11 mouse cellular contexts compared by ENCODE assay signal in the genomic region with DNA sequence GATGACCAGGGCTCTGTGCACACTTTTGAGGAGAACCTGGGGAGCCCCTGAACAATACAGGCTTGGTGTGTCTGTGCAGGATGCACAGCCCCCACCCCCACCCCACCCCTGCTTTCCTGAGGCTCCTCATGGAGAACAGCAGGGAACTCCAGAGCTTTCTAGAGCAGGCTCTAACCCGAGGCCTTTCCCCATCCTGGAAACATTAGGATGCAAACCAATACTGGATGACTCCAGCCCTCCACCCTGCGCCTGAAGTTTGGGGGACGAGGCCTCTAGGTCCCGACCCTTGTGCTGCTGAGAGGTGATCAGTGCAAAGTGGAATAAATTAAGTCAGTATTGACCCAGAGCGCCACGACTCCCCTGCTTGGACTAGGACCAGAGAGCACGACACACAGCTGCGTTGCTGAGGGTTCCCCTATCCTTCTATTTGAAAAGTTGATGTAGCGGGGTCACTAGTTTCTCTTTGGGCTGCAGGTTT. TPM values are rescaled to one million over a fixed set of nuclear protein-coding genes. Genes with fewer than 3 reads are reported as not detected.
DNase-seq lines count a peak whose midpoint lies in the region; ATAC-seq and TF ChIP-seq lines count a peak whose summit lies in the region.
"Had no signal": no experiment of that assay in that cellular context is flagged by ENCODE, and none has a peak within 500 bp of the region (broad histone marks: within the 10 kb centered on the region; RNA-seq: fewer than 3 reads in every experiment).

No protein-coding gene starts in this region.

- intact Hi-C loops in heart, postnatal 36 days (cut with DNase I) = loop anchor here (5.0 kb wide), 1 partner anchor 69 kb away; no protein-coding TSS in a partner anchor

- H3K4me2 ChIP-seq in heart, postnatal 0 days (ENCODE audit: low read depth, low read length) = peak overlapping the region; percentile 58; the same call in 1 of the 2 replicates
- H3K4me2 ChIP-seq in hindbrain, embryonic 15.5 days = peak overlapping the region; percentile 67
- peak overlapping the region; percentile 19; the same call in 1 of the 2 replicates for H3K4me2 ChIP-seq in midbrain, embryonic 12.5 days (replicated peaks)

- peaks cover 100% of the 10 kb centered on the region for H3K27me3 ChIP-seq in heart, postnatal 0 days (ENCODE audit: control insufficient read depth, insufficient read depth, low read length)
- H3K27me3 ChIP-seq in hindbrain, embryonic 15.5 days = peaks cover 80% of the 10 kb centered on the region
- H3K27me3 ChIP-seq in midbrain, embryonic 12.5 days = peaks cover 100% of the 10 kb centered on the region

- no peaks in the 10 kb centered on the region for H3K36me3 ChIP-seq in heart, postnatal 0 days (replicated peaks; ENCODE audit: control insufficient read depth, insufficient read depth, low read length)
- H3K36me3 ChIP-seq in hindbrain, embryonic 15.5 days = no peaks in the 10 kb centered on the region
- no peaks in the 10 kb centered on the region for H3K36me3 ChIP-seq in midbrain, embryonic 12.5 days

- TF ChIP-seq CTCF in heart, postnatal 0 days (IDR thresholded peaks at IDR 0.05; ENCODE audit: low read depth) = no peak

- H3K9me3 ChIP-seq in heart, postnatal 0 days (replicated peaks; ENCODE audit: control insufficient read depth, low read length) = no peaks in the 10 kb centered on the region
- H3K9me3 ChIP-seq in hindbrain, embryonic 15.5 days = no peaks in the 10 kb centered on the region
- no peaks in the 10 kb centered on the region for H3K9me3 ChIP-seq in midbrain, embryonic 12.5 days

- WGBS in heart, postnatal 0 days = 19% methylated on average over 9 of the region's 9 CpGs
- WGBS in hindbrain, embryonic 15.5 days = 10% methylated on average over 9 of the region's 9 CpGs
- 1% methylated on average over 9 of the region's 9 CpGs for WGBS in midbrain, embryonic 12.5 days

- peaks cover 16% of the 10 kb centered on the region; the same call in 1 of the 2 replicates for H3K4me1 ChIP-seq in heart, postnatal 0 days (ENCODE audit: control insufficient read depth, insufficient read depth)
- 0 out of 2 replicates have a peak, but pooled peaks cover 7% of the 10 kb centered on the region for H3K4me1 ChIP-seq in brown adipose tissue, adult 24 weeks (ENCODE audit: control insufficient read depth, insufficient read depth, insufficient read length, low read length)
- H3K4me1 ChIP-seq in hindbrain, embryonic 15.5 days (replicated peaks) = peaks cover 76% of the 10 kb centered on the region
- H3K4me1 ChIP-seq in midbrain, embryonic 12.5 days = peaks cover 65% of the 10 kb centered on the region

- no peak for TF ChIP-seq EP300 in heart, postnatal 0 days (IDR thresholded peaks at IDR 0.05; ENCODE audit: low read depth)

- no peak overlapping the region for H3K9ac ChIP-seq in heart, postnatal 0 days (replicated peaks; ENCODE audit: low read depth, low read length)
- no peak overlapping the region for H3K9ac ChIP-seq in hindbrain, embryonic 15.5 days
- no peak overlapping the region for H3K9ac ChIP-seq in midbrain, embryonic 12.5 days (replicated peaks)

- no peak for DNase-seq in heart, postnatal 0 days (ENCODE audit: low spot score)
- DNase-seq in heart, postnatal 36 days = no peak
- DNase-seq in adrenal gland, adult 18-20 months (ENCODE audit: low spot score in 2 of 2) = no peak
- no peak for DNase-seq in ovary, postnatal 36 days (ENCODE audit: low spot score)
- DNase-seq in urinary bladder, postnatal 36 days (ENCODE audit: low spot score in 2 of 2) = no peak
- DNase-seq: kidney, adult 9 months; lung, adult 18-20 months had no signal

- H3K4me3 ChIP-seq in heart, postnatal 0 days (ENCODE audit: low read depth, low read length) = peak overlapping the region; percentile 40
- peak overlapping the region; percentile 47; the same call in 1 of the 2 replicates for H3K4me3 ChIP-seq in brown adipose tissue, adult 24 weeks (ENCODE audit: insufficient read depth, low read depth, low read length)
- H3K4me3 ChIP-seq in hindbrain, embryonic 15.5 days = peak overlapping the region; percentile 50
- H3K4me3 ChIP-seq in midbrain, embryonic 12.5 days = peak overlapping the region; percentile 27

- no peak overlapping the region for H3K27ac ChIP-seq in heart, postnatal 0 days (ENCODE audit: low read depth)
- no peak overlapping the region for H3K27ac ChIP-seq in brown adipose tissue, adult 24 weeks (replicated peaks; ENCODE audit: low read depth, low read length)
- H3K27ac ChIP-seq in hindbrain, embryonic 15.5 days (replicated peaks) = no peak overlapping the region
- 0 out of 2 replicates have a peak overlapping the region, but pooled peaks have one; percentile 2 for H3K27ac ChIP-seq in midbrain, embryonic 12.5 days (replicated peaks)

- no peak for ATAC-seq in heart, postnatal 0 days (ENCODE audit: insufficient read depth, low read depth)
- ATAC-seq in hindbrain, embryonic 15.5 days (ENCODE audit: low FRiP score, low read depth) = no peak
- no peak for ATAC-seq in midbrain, embryonic 12.5 days (ENCODE audit: low FRiP score, low read depth)

RNA-seq across cellular contexts. Expression of gene Gbx2, which starts 4.4 kb away (rescaled TPM):
- not detected in 2 replicates for total RNA-seq in heart, postnatal 0 days (2014; rRNA removed; ENCODE audit: low replicate concordance)
- polyA plus RNA-seq in heart, postnatal 0 days (2015; fragmentation: Nextera tagmentation; extraction: Ambion mirVana) = not detected in 2 replicates
- not detected for total RNA-seq in heart, postnatal 36 days (2021)
- not detected in 2 replicates for polyA plus RNA-seq in brown adipose tissue, adult 24 weeks (2012; ENCODE audit: insufficient read depth, insufficient read length, missing spikeins)
- polyA plus RNA-seq in hindbrain, embryonic 15.5 days (2015; fragmentation: Nextera tagmentation; extraction: Ambion mirVana) = 38.3 and 42.6 TPM in 2 replicates
- 29.7 and 39.2 TPM in 2 replicates for polyA plus RNA-seq in midbrain, embryonic 12.5 days (2016; fragmentation: Nextera tagmentation; extraction: Ambion mirVana)
- not detected for total RNA-seq in adrenal gland, adult 18-20 months (2021)
- total RNA-seq: MEL had no signal

Comparison
In these comparisons a context has a peak if more than half of its experiments do, and no peak if none do; other contexts are left out.
1. RNA of gene Gbx2, which starts 4.4 kb away (polyA plus RNA-seq): 38.3 to 42.6 TPM in hindbrain, embryonic 15.5 days and 29.7 to 39.2 TPM in midbrain, embryonic 12.5 days; not detected in heart, postnatal 0 days and not detected in brown adipose tissue, adult 24 weeks; every median in the first group is over 10 times any median in the second.
2. Peak in every context shown above with its lines, with median percentiles within 50 percentile points of each other: H3K4me2 ChIP-seq and H3K4me3 ChIP-seq.